Mouse (Mus musculus) adrenal gland, postnatal 14 days (tissue): ENCODE data around the gene Rtl9. TPM values are rescaled to one million over a fixed set of nuclear protein-coding genes. Genes with fewer than 3 reads are reported as not detected.

Experiments
- total RNA-seq: library from RNA; stranded (reverse); gene quantifications from 2 replicates; pipeline ENCODE4 v1.2.3, GENCODE M21; 2021

The Rtl9 gene
- total RNA-seq, 1 experiment from 2014 or later: 0.15 TPM

Other genes starting within 250 kb of the Rtl9 start
- gene Ammecr1, start 132.9 kb upstream of the Rtl9 start, total RNA-seq: 12.9 and 14.8 TPM in 2 replicates